Mouse (Mus musculus): ENCODE data around the gene Per2.
A peak's percentile ranks its signal among the peaks of the same experiment; 100 is the strongest.
"Not testable (repeated sequence)": the region's sequence is repeated elsewhere in the genome, so short reads cannot be mapped to it uniquely, and the experiment has no call there.

The Per2 gene

DNA sequence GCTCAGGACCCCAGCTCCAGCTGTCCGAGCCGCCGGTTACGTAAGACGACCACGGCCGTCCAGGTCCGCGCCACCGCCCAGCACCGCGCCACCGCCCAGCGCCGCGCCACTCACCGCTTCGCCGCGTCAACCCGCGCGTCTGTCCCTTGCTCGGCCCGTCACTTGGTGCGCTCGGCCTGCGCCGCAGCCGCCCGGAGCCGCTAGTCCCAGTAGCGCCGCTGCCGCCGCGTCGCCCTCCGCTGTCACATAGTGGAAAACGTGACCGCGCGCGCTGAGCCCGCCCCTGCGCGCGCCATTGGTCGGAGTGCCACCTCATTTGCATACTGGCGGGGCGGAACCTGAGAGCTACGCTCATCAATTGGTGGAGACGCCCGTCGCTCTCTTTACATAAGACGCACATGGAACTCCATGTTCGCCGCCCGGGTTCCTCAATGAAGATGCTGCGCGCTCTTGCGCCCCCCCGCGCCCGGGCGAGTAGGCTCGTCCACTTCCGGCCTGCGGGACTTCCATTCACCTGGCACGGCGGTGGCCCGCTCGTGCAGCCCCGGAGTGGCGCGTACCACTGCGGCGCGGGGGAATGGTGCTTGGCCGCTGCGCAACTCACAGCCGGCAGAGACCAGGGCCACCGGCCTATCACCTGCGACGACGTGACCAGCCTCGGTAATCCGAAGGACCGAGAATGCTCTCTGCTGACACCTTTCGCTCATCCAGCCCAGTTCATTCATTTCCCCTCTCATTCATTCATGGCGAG is at the start of gene Per2:
Gene Per2 (minus strand): TSS at position 266 of the 751 bp plus-strand sequence.
- DNase-seq = peak; percentile 99

- no peak for DNase-seq
Measured at GRCm38 (mm10) chr1:91504615-91505014, 45.5 kb upstream of the Per2 start.

GRCm38 (mm10) chr1:91498579-91498978 is 39.5 kb upstream of the Per2 start:
- DNase-seq = no peak

DNA sequence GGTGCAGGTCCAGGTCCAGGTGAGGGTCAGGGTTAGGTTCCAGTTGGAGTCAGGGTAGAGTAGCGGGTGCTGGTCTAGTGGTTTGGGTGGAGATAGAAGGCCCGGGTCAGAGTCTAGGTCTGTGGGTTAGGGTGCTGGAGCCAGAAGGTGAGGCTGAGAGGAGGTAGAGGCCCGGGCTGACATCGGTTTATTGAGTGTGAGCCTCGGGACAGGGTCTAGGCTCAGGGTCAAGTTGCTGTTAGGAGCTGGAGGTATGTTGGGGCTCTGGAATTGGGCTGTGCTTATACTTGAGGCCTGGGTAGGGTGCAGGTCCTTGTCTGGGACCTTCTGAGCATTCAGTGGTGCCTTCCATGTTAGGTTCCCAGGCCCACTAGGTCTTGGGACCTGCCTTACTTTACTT is 36.2 kb upstream of the Per2 start:
- DNase-seq = no peak

- peak; percentile 93 for DNase-seq
Measured at GRCm38 (mm10) chr1:91494457-91495140, 35.5 kb upstream of the Per2 start, which contains the start of gene Traf3ip1. Gene Traf3ip1, plus strand, starts transcription at chr1:91494647.

DNA sequence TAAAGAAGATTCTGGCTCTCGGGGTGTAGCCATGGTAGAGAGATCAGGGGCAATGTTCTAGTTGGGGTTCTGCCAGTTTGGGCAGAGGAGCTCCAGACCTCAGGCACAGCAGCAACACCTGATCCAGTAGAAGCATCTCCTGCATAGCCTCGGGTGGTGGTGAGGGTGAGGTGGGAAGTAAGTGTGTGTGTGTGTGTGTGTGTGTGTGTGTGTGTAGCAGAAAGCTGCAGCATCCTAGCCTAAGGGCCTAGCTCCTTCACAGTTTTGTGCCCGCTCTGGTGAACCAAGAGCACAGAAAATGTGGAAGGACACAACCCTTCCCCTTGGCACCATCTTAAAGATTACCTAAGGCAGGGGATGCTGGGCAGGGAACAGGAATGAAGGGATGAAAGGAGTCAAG is 34.8 kb upstream of the Per2 start:
- DNase-seq = no peak

GRCm38 (mm10) chr1:91492740-91493139 is 33.6 kb upstream of the Per2 start:
- no peak for DNase-seq

DNA sequence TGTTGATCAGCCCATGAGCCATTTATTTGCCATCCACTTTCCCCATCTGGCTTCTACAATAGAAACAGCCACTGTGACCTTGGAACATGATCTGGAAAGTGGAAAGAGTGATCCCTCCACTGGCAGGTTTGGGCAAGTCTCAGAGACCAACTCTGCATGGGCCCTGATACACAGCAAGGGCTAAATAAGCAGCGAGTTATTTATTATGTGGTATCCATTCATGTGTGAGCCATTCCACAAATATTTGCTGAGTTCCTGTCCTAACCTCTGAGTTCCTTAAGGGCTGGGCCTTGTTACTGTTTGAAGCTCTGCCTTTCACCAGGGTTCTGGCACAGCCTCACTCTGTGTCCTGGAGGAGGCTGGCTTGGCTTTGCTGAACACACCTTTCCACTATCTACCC is 31.2 kb upstream of the Per2 start:
- peak; percentile 79 for DNase-seq

DNA sequence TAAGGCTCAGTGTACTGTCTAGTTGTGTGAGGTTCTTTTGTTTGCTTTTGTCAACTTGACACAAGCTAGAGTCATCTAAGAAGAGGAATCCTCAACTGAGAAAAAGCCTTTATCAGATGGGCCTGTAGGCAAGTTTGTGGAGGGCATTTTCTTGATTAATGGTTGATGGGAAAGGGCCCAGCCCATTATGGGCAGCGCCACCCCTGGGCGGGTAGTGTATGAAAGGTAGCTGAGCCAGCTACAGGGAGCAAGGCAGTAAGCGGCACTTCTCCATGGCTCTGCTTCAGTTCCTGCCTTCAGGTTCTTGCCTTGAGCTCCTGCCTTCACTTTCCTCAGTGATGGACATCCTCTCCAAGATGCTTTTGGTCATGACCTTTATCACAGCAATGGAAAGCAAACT is 27.0 kb upstream of the Per2 start:
- no peak for DNase-seq

DNA sequence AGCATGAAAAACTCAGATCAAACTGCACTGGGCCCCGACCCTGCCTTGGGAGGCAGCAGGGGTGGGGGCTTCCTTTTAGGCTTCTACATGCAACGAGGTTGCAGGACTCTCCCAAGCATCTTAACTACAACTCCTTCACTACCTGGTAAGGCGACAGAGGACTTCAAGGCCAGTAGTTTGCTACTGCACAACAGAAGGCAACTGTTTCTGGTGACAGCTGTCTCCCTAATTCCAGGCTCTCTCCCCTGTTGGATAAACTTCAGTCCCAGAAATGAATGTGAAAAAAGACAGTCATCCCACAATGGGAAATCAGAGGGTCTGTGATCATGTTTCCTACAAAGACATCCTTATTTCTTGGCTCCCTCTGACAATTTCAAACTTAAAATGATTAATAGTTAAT is 26.3 kb upstream of the Per2 start:
- DNase-seq = no peak

GRCm38 (mm10) chr1:91484011-91484346 is 24.9 kb upstream of the Per2 start:
- peak; percentile 39 for DNase-seq

GRCm38 (mm10) chr1:91483304-91484010 is 24.3 kb upstream of the Per2 start:
- peak; percentile 72 for DNase-seq

DNA sequence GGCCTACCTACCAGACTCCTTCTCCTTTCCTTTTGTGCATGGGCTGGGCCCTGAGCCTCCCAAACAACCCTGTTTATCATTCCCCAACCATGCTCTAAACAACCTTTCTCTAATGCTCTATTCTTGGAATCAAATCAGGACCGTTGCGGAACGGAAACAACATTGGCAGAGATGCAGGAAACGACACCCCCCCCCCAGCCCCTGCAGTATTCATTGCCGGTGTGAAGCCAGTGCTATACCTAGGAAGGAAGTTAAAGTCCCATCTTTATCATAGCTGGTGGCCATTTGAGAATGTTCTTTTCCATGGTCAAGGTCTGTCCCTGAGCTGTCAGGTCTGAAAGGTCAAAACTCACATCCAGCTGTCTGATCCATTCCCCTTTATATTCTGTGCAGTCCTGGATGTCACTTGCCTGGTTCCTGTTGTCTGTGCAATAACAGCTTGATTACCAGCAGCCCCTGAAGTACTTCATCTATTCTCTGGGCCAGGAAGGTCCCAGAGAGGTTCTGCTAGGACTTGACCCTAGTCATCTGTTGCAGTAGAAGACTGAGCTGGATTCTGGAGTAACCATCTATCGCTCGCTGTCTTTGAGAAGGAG is 23.6 kb upstream of the Per2 start:
- no peak for DNase-seq

- DNase-seq = no peak
Measured at GRCm38 (mm10) chr1:91478958-91479357, 19.8 kb upstream of the Per2 start.

DNA sequence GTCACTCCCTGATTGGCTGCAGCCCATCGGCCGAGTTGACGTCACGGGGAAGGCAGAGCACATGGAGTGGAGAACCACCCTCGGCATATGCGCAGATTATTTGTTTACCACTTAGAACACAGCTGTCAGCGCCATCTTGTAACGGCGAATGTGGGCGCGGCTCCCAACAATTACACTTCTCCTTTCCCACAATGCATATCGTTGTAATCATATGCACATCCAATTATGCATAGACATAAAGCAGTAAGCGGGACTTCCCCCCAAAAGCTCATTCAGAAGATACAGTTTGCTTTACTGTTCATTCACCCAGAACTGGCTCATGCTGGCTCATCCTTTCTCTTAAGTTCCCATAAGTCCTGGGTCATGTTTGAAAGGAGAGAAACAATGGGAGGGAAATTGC is 19.0 kb upstream of the Per2 start:
- not testable (repeated sequence) for DNase-seq

- no peak for DNase-seq
Measured at GRCm38 (mm10) chr1:91469888-91470419, 10.8 kb upstream of the Per2 start.

DNA sequence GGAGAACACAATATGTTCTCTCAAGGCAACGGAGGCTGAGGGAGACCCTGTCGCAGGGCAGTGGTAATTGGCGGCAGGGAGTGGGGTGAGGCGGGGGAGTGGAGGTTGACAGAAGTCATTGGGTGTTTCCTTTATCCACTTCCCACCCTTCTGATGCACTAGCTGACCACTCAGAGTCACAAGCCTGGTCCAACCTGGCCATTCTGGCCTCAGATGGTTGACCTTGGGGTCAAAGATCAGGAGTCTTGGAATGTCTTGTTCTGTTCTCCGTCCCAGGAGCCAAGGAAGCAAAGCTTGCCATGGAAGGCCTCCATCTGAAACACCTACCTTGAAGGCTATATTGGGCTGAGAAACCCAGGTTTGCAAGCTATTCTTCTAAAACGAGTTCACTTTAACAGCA is 7.1 kb upstream of the Per2 start:
- DNase-seq = peak; percentile 61

DNA sequence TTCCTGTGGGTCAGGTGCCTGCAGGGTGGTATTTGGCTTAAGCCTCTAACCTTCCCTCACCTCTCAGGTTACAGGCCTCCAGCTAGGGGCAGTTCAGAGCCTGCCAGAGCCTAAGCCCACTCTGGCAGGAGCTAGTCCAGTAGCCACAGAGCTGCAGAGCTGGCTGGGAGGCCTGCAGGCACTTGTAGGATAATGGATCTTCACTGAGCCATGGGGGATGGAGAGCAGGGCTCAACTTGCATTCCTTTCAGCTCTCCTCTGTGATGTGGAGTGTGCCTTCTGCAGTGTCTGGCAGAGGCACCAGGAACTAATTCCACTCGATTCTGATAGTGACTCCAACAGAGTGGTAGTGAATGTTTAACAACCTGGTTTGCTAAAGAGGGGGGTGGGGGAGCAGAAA is 6.1 kb upstream of the Per2 start:
- DNase-seq = peak; percentile 86

- DNase-seq = peak; percentile 72
Measured at GRCm38 (mm10) chr1:91464436-91464835, 5.3 kb upstream of the Per2 start.

DNA sequence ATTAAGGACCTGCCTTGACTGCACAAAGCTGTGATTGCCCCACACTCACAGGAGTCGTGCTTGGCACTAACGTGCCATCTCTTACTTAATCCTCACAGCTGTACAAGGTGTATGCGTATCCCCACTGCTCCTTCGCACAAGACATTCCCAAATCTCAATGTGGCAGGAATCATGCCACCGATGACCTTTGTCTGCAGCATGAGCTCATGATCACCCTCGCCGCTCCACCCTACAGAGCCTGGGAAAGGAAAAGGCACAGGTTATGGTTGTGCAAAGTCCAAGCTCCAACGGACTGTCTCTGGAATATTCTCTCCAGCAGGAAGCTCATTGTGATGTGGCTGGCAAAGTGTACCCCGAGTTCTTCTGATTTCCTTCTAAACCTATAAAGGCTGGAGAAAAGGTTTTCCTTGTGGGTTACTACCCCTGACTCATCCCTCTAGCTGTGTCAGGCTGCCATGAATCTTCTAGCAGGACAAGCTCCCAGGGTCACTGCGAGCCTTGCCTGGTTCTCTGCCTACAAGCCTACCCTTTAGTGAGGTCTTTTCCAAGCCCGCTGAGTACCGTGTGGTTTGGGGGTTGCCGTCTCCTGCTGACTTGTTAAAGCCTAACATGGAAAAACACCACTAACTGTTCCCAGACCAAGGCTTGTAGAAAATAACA is 4.3 kb upstream of the Per2 start:
- peak; percentile 77 for DNase-seq

DNA sequence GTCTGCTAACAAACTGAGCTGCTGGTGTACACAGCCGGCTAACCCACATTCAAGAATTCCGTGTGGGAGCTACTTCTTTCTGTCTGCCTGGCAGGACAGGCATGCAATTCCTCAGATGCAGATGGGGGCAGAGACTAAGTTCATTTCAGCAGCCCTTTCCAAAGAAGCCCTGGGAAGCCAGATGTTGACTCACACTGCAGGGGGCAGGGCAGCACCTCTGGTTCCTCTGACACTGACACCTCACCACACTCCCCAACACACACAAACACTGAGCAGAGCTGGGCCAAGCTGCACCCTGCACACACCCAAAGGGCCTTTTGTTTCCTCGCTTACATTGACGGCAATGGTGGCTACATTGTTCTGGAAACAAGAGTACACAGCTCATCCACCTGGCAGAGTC is 1.4 kb upstream of the Per2 start:
- DNase-seq = no peak

GRCm38 (mm10) chr1:91460069-91460468 is 945 bp upstream of the Per2 start:
- DNase-seq = no peak

Data from kidney, adult 11 months (tissue).